Mouse (Mus musculus) liver, adult 2 months (tissue): ENCODE results near the gene Nrgn. TPM values are rescaled to one million over a fixed set of nuclear protein-coding genes. Genes with fewer than 3 reads are reported as not detected.

Experiments
- DNase-seq: peaks from one replicate; pipeline ENCODE4 v3.0.0-alpha.2; 2011; ENCODE audit warnings: low read depth, low spot score; ENCODE audit errors: extremely low read depth
- H3K27ac ChIP-seq: fragments of 200-500 bp; replicated peaks from 2 replicates; pipeline ENCODE4 v1.5.1; 2012; ENCODE audit warnings: low read depth, mild to moderate bottlenecking, control low read depth, inconsistent platforms, low read length; ENCODE audit not compliant: insufficient read depth
- H3K27me3 ChIP-seq: fragments of 200-500 bp; 2 replicates; pipeline ENCODE4 v1.6.1; 2012; ENCODE audit warnings: mild to moderate bottlenecking, moderate library complexity, low read length, inconsistent platforms; ENCODE audit not compliant: control insufficient read depth, insufficient read depth
- H3K36me3 ChIP-seq: fragments of 200-500 bp; 2 replicates; pipeline ENCODE4 v1.6.1; 2012; ENCODE audit warnings: low read length, inconsistent platforms; ENCODE audit not compliant: control insufficient read depth, insufficient read depth
- H3K4me1 ChIP-seq: fragments of 200-500 bp; 2 replicates; pipeline ENCODE4 v1.6.1; 2011; ENCODE audit warnings: low read length; ENCODE audit not compliant: control insufficient read depth, insufficient read depth
- H3K4me3 ChIP-seq: fragments of 200-500 bp; 2 replicates; pipeline ENCODE4 v1.5.1; 2011; ENCODE audit warnings: low read depth, mild to moderate bottlenecking, control low read depth, low read length, moderate library complexity; ENCODE audit not compliant: insufficient read depth
- H3K79me2 ChIP-seq: fragments of 200-500 bp; 2 replicates; pipeline ENCODE4 v1.6.1; 2012; ENCODE audit warnings: inconsistent platforms, mild to moderate bottlenecking, low read length, moderate library complexity; ENCODE audit not compliant: control insufficient read depth, insufficient read depth
- H3K9ac ChIP-seq: fragments of 200-500 bp; 2 replicates; pipeline ENCODE4 v1.6.1; 2012; ENCODE audit warnings: low read depth, mild to moderate bottlenecking, control low read depth, inconsistent platforms, low read length
- CTCF ChIP-seq: fragments of 200-500 bp; IDR thresholded peaks from 2 replicates; pipeline ENCODE4 v1.5.1; 2011; ENCODE audit warnings: low read depth, low read length, control low read depth
- POLR2A ChIP-seq: fragments of 200-500 bp; IDR thresholded peaks from 2 replicates; pipeline ENCODE4 v1.6.1; 2011; ENCODE audit warnings: low read length, control low read depth; ENCODE audit not compliant: insufficient read depth; ENCODE audit errors: extremely low read depth
- WGBS: fragments of 180-500 bp; shearing (Covaris S2); methylation state at CpG from one replicate; pipeline ENCODE4 v1.1.7; 2018; 5-methylcytosine and 5-hydroxymethylcytosine counted together
- polyA plus RNA-seq: library from polyadenylated mRNA; depleted of rRNA; stranded (reverse); fragments of >200 nt; gene quantifications from 2 replicates; pipeline ENCODE4 v1.2.3, GENCODE M21; 2012
- total RNA-seq: library from RNA; depleted of rRNA; stranded (reverse); fragments of >200 nt; gene quantifications from 2 replicates; pipeline ENCODE4 v1.2.3, GENCODE M21; 2014

Nrgn gene
- total and polyA plus RNA-seq, 2 experiments, result 0.09 to 0.86 TPM

DNA sequence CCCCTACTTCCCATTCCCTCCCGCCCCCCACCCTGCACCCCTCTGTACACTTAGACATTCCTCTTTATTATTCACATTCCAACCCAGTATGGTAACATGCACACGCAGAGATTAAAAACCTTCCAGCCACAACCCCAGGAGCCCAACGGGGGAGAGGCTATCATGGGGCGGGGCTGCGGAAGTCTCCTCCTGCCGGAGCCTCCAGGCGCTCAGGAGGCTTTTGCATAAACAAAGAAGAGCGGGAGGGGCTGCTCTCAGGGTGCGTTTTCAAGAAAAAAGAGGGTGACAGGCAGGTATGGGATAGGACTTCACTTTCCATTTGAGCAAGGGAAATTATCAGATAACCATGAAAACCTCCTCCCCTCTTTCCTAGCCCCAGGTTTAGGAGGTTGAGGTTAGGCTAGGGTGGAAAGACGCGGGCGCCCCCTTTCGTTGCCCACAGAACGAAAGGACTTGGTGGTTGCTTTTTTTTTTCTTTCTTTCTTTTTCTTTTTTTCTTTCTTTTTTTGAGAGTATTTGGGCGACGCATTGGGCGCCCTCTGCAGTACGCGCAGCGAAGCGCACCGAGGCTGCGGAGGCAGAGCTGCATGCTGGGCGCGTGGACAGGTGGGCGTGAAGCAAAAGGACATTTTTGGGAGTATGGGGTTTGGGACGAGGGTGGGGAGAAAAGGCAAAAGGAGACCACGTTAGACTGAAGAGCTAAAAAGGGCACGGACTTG lies 8.1 kb downstream of the Nrgn start:
- TF ChIP-seq CTCF (peak; percentile 85), POLR2A (no peak)
- H3K27me3 ChIP-seq, result no peaks in the 10 kb centered on the region
- H3K79me2 ChIP-seq, result no peaks in the 10 kb centered on the region
- H3K9ac ChIP-seq, result 0 out of 2 replicates have a peak overlapping the region, but pooled peaks have one; percentile 5
- no peak overlapping the region for H3K27ac ChIP-seq
- peak; percentile 33 for DNase-seq
- 2% methylated on average over 29 of the region's 29 CpGs for WGBS
- no peaks in the 10 kb centered on the region for H3K36me3 ChIP-seq
- H3K4me3 ChIP-seq, result peak overlapping the region; percentile 12
- H3K4me1 ChIP-seq, result peaks cover 8% of the 10 kb centered on the region

DNA sequence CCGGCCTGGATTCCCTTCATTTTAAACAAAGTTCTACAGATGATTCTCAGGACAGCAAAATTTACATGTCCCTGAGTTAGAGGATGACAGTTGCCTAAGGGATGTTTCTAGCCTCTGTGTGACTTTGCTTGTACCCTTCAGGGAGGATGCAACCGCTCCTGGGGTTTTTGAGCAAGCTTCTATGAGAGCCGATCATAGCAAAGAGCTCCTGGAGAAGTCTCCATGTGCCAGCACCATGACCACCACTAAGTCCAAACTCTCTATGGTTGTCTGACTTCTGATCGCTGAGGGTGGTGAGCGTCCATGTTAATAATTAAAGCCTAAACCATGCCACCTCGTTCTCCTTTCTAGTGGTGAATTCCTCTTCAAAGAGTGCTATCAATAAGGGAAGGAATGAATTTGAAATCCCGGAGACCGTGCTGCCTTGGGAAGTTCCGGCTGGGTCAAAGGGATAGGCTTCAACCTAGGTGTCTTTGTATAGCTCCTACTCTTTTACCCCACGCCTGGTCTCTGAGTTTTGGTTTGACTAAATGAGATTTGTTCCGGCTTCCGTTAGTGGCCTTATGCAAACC lies 8.7 kb downstream of the Nrgn start:
- Histone ChIP-seq H3K79me2 (no peaks in the 10 kb centered on the region), H3K9ac (no peak overlapping the region), H3K27me3 (no peaks in the 10 kb centered on the region), H3K27ac (no peak overlapping the region), H3K36me3 (no peaks in the 10 kb centered on the region), H3K4me3 (no peak overlapping the region; the same call in 1 of the 2 replicates), H3K4me1 (peaks cover 8% of the 10 kb centered on the region)
- 33% methylated on average over 12 of the region's 12 CpGs for WGBS
- peak; percentile 6 for DNase-seq
- TF ChIP-seq CTCF, result no peak

DNA sequence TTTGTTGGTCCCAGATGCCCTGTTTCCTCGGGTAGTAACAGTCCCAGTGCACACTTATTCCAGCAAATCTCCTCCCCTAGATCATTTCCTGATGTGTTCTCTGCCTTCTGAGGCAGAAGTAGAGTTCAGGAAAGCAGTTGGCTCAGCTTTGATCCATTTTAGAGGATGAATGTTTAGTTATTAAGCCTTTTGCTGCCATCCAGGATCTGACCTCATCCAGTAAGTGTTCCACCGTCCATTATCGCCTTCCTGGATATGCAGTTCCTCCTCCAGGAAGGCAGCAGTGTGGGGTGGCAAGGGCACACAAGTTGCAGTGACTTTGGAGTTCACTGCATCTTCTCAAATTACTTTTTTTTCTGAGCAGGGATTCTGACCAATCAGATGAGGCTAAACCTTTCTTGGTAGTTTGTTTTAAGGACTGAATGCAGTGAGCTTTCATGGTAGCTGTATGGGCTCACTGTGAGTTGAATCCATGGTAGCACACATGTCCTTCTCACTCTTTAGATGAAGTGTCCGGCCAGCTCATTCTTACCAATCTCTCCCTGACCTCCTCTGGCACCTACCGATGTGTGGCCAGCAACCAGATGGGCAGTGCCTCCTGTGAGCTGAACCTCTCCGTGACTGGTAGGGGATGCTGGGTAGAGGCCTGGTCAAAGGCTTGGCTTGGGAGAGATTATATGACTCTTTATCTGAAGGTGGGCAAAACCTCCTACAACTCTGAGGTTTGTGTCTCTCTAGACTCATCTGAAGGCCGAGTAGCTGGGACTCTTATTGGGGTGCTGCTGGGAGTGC lies 10.7 kb downstream of the Nrgn start:
- Histone ChIP-seq H3K27me3 (no peaks in the 10 kb centered on the region), H3K4me3 (no peak overlapping the region), H3K27ac (no peak overlapping the region), H3K79me2 (no peaks in the 10 kb centered on the region), H3K36me3 (no peaks in the 10 kb centered on the region), H3K4me1 (peaks cover 8% of the 10 kb centered on the region), H3K9ac (no peak overlapping the region)
- WGBS, result 73% methylated on average over 7 of the region's 7 CpGs
- DNase-seq, result no peak
- TF ChIP-seq POLR2A, result no peak
- TF ChIP-seq CTCF, result no peak

DNA sequence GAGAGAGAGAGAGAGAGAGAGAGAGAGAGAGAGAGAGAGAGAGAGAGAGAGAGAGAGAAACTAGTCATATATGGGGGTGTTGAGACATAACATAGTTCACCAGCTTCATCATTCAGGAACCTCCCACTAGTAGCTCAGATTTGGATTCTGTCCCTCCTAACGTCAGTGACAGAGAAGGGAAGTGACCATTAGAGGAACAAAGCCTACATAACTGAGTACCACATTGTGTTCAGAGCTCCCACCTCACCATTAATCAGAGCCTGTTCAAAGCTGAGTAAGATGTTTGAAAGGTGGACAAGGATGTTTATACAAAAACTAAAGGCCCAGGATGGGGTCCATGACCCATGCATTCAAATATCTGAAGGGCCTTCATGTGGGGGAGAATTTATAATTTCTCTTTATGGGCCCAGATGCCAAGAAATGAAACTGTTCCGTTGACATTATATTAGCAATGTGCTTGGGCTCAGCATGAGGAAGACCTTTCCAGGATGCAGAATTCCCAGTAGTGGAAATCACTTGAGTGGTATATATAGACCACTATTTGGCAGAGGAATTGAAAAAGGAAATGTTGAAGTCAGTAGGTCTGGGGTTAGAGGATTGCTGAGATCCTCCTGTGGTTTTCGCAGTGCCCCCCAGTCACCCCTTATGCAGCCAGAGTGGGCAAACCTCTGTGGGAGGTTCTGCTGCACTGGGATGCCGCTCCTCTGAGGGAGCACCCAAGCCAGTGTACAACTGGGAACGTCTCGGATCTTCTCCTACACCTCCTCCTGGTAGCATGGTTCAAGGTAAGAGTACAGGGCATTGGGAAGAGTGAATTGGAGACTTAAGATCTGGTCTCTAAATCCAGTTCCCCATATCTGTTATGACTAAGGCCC lies 11.8 kb downstream of the Nrgn start:
- Histone ChIP-seq H3K36me3 (no peaks in the 10 kb centered on the region), H3K4me1 (peaks cover 8% of the 10 kb centered on the region), H3K79me2 (no peaks in the 10 kb centered on the region), H3K27ac (peak overlapping the region; percentile 25; the same call in 1 of the 2 replicates), H3K4me3 (no peak overlapping the region), H3K27me3 (no peaks in the 10 kb centered on the region), H3K9ac (no peak overlapping the region)
- DNase-seq, result no peak
- WGBS, result 79% methylated on average over 6 of the region's 6 CpGs
- TF ChIP-seq POLR2A, result no peak
- no peak for TF ChIP-seq CTCF

DNA sequence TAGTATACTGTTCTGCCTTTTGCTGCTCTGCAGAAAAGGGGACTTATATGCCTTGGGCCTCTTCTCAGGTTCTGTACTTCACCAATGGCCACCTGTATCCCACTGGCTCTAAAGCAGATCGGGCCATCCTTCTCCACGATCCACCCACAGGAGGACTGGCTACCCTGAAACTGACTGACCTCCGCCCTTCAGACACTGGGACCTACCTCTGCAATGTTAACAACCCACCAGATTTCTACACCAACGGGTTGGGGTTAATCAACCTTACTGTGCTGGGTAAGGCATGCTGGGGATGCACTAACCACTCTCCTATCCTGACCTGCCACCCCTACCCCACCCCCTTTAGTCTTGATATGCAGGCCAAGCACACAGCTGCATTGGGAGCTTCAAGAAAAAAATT lies 12.5 kb downstream of the Nrgn start:
- no peak overlapping the region for H3K9ac ChIP-seq
- no peak overlapping the region for H3K4me3 ChIP-seq
- no peak for DNase-seq
- TF ChIP-seq POLR2A (no peak), CTCF (no peak)
- peaks cover 4% of the 10 kb centered on the region; the same call in 1 of the 2 replicates for H3K4me1 ChIP-seq
- H3K79me2 ChIP-seq, result no peaks in the 10 kb centered on the region
- 81% methylated on average over 4 of the region's 4 CpGs for WGBS
- no peaks in the 10 kb centered on the region for H3K27me3 ChIP-seq
- H3K27ac ChIP-seq, result no peak overlapping the region
- H3K36me3 ChIP-seq, result no peaks in the 10 kb centered on the region
